Mouse (Mus musculus) retina, postnatal 1 day (tissue): ENCODE data around the gene Gm11937.
"Not testable (repeated sequence)": the region's sequence is repeated elsewhere in the genome, so short reads cannot be mapped to it uniquely, and the experiment has no call there.

Source experiments
- DNase-seq: peaks from one replicate; pipeline ENCODE4 v3.0.0-alpha.2; 2012

Gm11937 gene

GRCm38 (mm10) chr11:99610089-99610488 lies at the start of gene Gm11937:
Gene Gm11937 (minus strand): TSS chr11:99610189.
- DNase-seq, result not testable (repeated sequence)

GRCm38 (mm10) chr11:99659256-99659655 lies 49.3 kb upstream of the Gm11937 start:
- DNase-seq, result no peak

GRCm38 (mm10) chr11:99658467-99659010 lies 48.5 kb upstream of the Gm11937 start, which contains the start of gene Gm11563:
Gene Gm11563 (minus strand): TSS chr11:99658960.
- not testable (repeated sequence) for DNase-seq

- no peak for DNase-seq
Measured at GRCm38 (mm10) chr11:99657051-99657450, 47.1 kb upstream of the Gm11937 start.

- DNase-seq, result no peak
Measured at GRCm38 (mm10) chr11:99650136-99650535, 40.1 kb upstream of the Gm11937 start, which contains the start of gene Gm11555. Gene Gm11555 (minus strand): TSS chr11:99650236.

- DNase-seq, result no peak
Measured at GRCm38 (mm10) chr11:99646444-99646843, 36.5 kb upstream of the Gm11937 start.

- DNase-seq, result no peak
Measured at GRCm38 (mm10) chr11:99644351-99644750, 34.4 kb upstream of the Gm11937 start.

GRCm38 (mm10) chr11:99643635-99644139 lies 33.7 kb upstream of the Gm11937 start, which contains the start of gene Krtap4-7:
Gene Krtap4-7 (minus strand): TSS chr11:99644089.
- DNase-seq, result not testable (repeated sequence)

GRCm38 (mm10) chr11:99640926-99641325 lies 30.9 kb upstream of the Gm11937 start:
- no peak for DNase-seq

- no peak for DNase-seq
Measured at GRCm38 (mm10) chr11:99637086-99637485, 27.1 kb upstream of the Gm11937 start.

GRCm38 (mm10) chr11:99634653-99635134 lies 24.7 kb upstream of the Gm11937 start, which contains the start of gene Krtap4-2:
Gene Krtap4-2 (minus strand): TSS chr11:99635084.
- DNase-seq, result no peak

- no peak for DNase-seq
Measured at GRCm38 (mm10) chr11:99633293-99633692, 23.3 kb upstream of the Gm11937 start.

- DNase-seq, result no peak
Measured at GRCm38 (mm10) chr11:99630890-99631289, 20.9 kb upstream of the Gm11937 start.

- no peak for DNase-seq
Measured at GRCm38 (mm10) chr11:99628138-99628537, 18.1 kb upstream of the Gm11937 start, which contains the start of gene Krtap4-1. Gene Krtap4-1 (minus strand): TSS chr11:99628238.

- DNase-seq, result no peak
Measured at GRCm38 (mm10) chr11:99620335-99620734, 10.3 kb upstream of the Gm11937 start, which contains the start of gene Gm11562. Gene Gm11562 (minus strand): TSS chr11:99620435.

- DNase-seq, result no peak
Measured at GRCm38 (mm10) chr11:99614796-99615363, 4.9 kb upstream of the Gm11937 start, which contains the start of gene Krtap2-4. Gene Krtap2-4 (minus strand): TSS chr11:99614846.

GRCm38 (mm10) chr11:99609126-99609525 lies 863 bp downstream of the Gm11937 start:
- no peak for DNase-seq

GRCm38 (mm10) chr11:99603208-99603607 lies 6.8 kb downstream of the Gm11937 start, which contains the start of gene Gm11938:
Gene Gm11938 (minus strand): TSS chr11:99603308.
- not testable (repeated sequence) for DNase-seq

GRCm38 (mm10) chr11:99597742-99598141 lies 12.2 kb downstream of the Gm11937 start, which contains the start of gene Krtap9-3:
Gene Krtap9-3 (minus strand): TSS chr11:99598105.
- not testable (repeated sequence) for DNase-seq

GRCm38 (mm10) chr11:99590981-99591380 lies 19.0 kb downstream of the Gm11937 start, which contains the start of gene Krtap1-3:
Gene Krtap1-3 (minus strand): TSS chr11:99591339.
- no peak for DNase-seq

- no peak for DNase-seq
Measured at GRCm38 (mm10) chr11:99585096-99585495, 24.9 kb downstream of the Gm11937 start.

- no peak for DNase-seq
Measured at GRCm38 (mm10) chr11:99583245-99583704, 26.7 kb downstream of the Gm11937 start, which contains the start of gene Krtap1-4. Gene Krtap1-4 (minus strand): TSS chr11:99583654.

GRCm38 (mm10) chr11:99581564-99581963 lies 28.4 kb downstream of the Gm11937 start:
- DNase-seq, result no peak
